Mouse (Mus musculus) kidney, embryonic 14.5 days (tissue): ENCODE data around the gene Smtn. TPM values are rescaled to one million over a fixed set of nuclear protein-coding genes. Genes with fewer than 3 reads are reported as not detected.

ENCODE experiments used
- ATAC-seq: fragments of 200-750 bp; cut with Nextera tagmentation; 2 replicates; pipeline ENCODE4 v1.8.0; 2017; ENCODE audit warnings: moderate number of reproducible peaks, mild to moderate bottlenecking, moderate TSS enrichment, moderate library complexity; ENCODE audit not compliant: low FRiP score, low TSS enrichment
- H3K27ac ChIP-seq: fragments of 300-500 bp; sonication (generic); 2 replicates; pipeline ENCODE4 v1.5.1; 2014; ENCODE audit warnings: low read depth, mild to moderate bottlenecking, low read length, moderate library complexity, mixed read lengths
- H3K27me3 ChIP-seq: fragments of 300-500 bp; sonication (generic); 2 replicates; pipeline ENCODE4 v1.6.1; 2014; ENCODE audit warnings: mild to moderate bottlenecking, low read length; ENCODE audit not compliant: control insufficient read depth, insufficient read depth
- H3K36me3 ChIP-seq: fragments of 300-500 bp; sonication (generic); 2 replicates; pipeline ENCODE4 v1.6.1; 2014; ENCODE audit warnings: low read length, mixed read lengths; ENCODE audit not compliant: control insufficient read depth, insufficient read depth
- H3K4me1 ChIP-seq: fragments of 300-500 bp; sonication (generic); 2 replicates; pipeline ENCODE4 v1.6.1; 2014; ENCODE audit warnings: low read length, mixed read lengths; ENCODE audit not compliant: control insufficient read depth, insufficient read depth
- H3K4me2 ChIP-seq: fragments of 300-500 bp; sonication (generic); replicated peaks from 2 replicates; pipeline ENCODE4 v1.6.1; 2014; ENCODE audit warnings: low read depth, mild to moderate bottlenecking, low read length
- H3K4me3 ChIP-seq: fragments of 300-500 bp; sonication (generic); 2 replicates; pipeline ENCODE4 v1.5.1; 2014; ENCODE audit warnings: mild to moderate bottlenecking, low read length
- H3K9ac ChIP-seq: fragments of 300-500 bp; sonication (generic); 2 replicates; pipeline ENCODE4 v1.6.1; 2014; ENCODE audit warnings: low read depth, mild to moderate bottlenecking, low read length, moderate library complexity
- H3K9me3 ChIP-seq: fragments of 300-500 bp; sonication (generic); 2 replicates; pipeline ENCODE4 v1.6.1; 2016; ENCODE audit warnings: low read length; ENCODE audit not compliant: control insufficient read depth
- whole genome bisulfite sequencing: fragments of 180-500 bp; shearing (Covaris S2); extraction: QIAGEN DNeasy Blood & Tissue Kit; methylation state at CpG from one replicate; pipeline ENCODE4 v1.1.7; 2014; 5-methylcytosine and 5-hydroxymethylcytosine counted together
- polyA plus RNA-seq: library from polyadenylated mRNA; unstranded; fragments of >200 nt; fragmentation: Nextera tagmentation; extraction: Ambion mirVana; gene quantifications from 2 replicates; pipeline ENCODE4 v1.2.1, GENCODE M21; 2014

Smtn gene
- polyA plus RNA-seq, 1 experiment from 2014 or later: 70.7 TPM

DNA sequence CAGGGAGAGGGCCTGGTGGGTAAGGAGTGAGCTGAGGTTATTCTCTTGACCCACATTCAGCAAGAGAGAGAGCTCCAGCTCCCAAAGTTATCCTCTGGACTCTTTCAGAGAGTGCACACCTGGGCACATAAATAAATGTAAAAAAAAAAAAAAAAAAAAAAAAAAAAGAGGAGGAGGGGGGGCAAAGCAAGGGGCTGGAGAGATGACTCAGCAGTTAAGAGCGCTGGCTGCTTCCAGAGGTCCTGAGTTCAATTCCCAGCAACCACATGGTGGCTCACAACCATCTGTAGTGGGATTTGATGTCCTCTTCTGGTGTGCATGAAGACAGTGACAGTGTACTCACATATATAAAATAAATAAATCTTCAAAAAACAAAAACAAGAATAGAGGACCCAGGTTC lies 43.1 kb downstream of the Smtn start:
- H3K27me3 ChIP-seq: no peaks in the 10 kb centered on the region
- no peaks in the 10 kb centered on the region for H3K4me1 ChIP-seq
- no peaks in the 10 kb centered on the region for H3K9me3 ChIP-seq
- no peak overlapping the region for H3K4me2 ChIP-seq
- WGBS: 87% methylated on average over 1 of the region's 1 CpGs
- no peak overlapping the region for H3K27ac ChIP-seq
- no peaks in the 10 kb centered on the region for H3K36me3 ChIP-seq
- no peak overlapping the region for H3K4me3 ChIP-seq
- ATAC-seq: no peak
- H3K9ac ChIP-seq: no peak overlapping the region

DNA sequence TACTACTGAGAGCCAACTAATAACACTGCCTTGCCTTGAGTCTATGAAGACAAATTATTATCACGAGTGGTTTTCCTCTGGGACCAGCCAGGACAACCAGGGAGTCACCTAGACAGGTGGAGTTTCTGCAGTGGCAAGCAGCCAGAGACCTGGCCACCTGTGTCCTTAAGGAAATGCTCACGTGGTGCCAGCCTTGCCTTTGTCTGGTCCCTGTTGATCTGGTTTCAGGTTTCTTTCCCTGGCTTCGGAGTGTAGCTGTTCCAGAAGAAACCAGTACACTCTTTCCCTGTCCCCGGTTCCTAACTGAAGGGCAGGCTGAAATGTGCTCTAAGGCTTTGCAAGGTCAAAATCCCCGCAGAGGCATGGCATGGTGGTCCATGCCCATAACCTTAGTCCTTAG lies 43.7 kb downstream of the Smtn start:
- Histone ChIP-seq H3K9me3 (no peaks in the 10 kb centered on the region), H3K36me3 (no peaks in the 10 kb centered on the region), H3K27me3 (no peaks in the 10 kb centered on the region), H3K27ac (no peak overlapping the region), H3K4me3 (no peak overlapping the region), H3K4me1 (no peaks in the 10 kb centered on the region), H3K9ac (no peak overlapping the region), H3K4me2 (no peak overlapping the region)
- ATAC-seq: no peak
- WGBS: 48% methylated on average over 5 of the region's 5 CpGs

DNA sequence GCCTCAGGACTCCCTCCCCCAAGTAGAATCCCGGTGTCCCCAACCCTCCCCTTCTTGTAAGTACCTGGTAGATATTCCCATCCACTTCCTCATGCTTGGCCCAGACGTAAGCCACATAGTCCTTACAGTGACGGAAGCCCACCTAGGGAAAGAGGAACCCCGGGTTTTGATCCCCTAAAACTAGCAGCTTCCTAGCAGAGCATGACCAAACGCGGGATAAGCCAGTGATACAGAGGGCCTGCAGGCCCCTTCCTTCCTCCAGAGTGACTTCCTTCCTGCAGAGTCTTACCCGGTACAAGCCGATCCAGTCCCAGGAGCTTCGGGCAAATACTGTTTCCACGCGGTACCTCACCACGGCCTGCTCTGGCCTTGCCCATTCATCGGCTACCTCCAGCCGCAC lies 44.9 kb downstream of the Smtn start:
- ATAC-seq: no peak
- Histone ChIP-seq H3K4me1 (no peaks in the 10 kb centered on the region), H3K27me3 (no peaks in the 10 kb centered on the region), H3K9me3 (no peaks in the 10 kb centered on the region), H3K36me3 (no peaks in the 10 kb centered on the region), H3K4me2 (no peak overlapping the region), H3K9ac (no peak overlapping the region), H3K4me3 (no peak overlapping the region), H3K27ac (no peak overlapping the region)
- WGBS: 92% methylated on average over 14 of the region's 14 CpGs

DNA sequence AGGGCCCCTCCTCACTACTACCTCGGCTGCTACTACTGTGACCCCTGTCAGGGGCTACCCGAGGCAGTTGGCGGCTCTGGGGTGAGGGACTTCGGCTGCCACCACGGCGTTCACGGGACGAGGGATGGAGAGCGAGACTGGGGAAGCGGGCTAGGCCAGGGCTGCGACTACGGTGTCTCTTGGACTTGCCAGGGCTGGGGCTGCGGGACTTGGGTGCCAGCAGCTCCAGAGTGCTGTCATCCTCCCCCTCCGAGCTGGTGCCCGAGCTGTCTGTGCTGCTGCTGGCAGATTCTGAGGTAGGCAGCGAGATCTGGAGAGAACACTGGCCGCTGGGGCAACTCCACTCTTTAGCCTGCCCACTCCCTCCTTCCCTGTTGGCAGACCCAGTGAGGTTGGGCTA lies 45.6 kb downstream of the Smtn start:
- no peaks in the 10 kb centered on the region for H3K9me3 ChIP-seq
- no peak overlapping the region for H3K27ac ChIP-seq
- no peak overlapping the region for H3K4me2 ChIP-seq
- no peak overlapping the region for H3K9ac ChIP-seq
- no peaks in the 10 kb centered on the region for H3K27me3 ChIP-seq
- WGBS: 77% methylated on average over 17 of the region's 17 CpGs
- no peak for ATAC-seq
- H3K4me1 ChIP-seq: no peaks in the 10 kb centered on the region
- no peaks in the 10 kb centered on the region for H3K36me3 ChIP-seq
- no peak overlapping the region for H3K4me3 ChIP-seq

GRCm38 (mm10) chr11:3492748-3493147 lies 47.7 kb downstream of the Smtn start:
- WGBS: 53% methylated on average over 4 of the region's 4 CpGs
- ATAC-seq: no peak

DNA sequence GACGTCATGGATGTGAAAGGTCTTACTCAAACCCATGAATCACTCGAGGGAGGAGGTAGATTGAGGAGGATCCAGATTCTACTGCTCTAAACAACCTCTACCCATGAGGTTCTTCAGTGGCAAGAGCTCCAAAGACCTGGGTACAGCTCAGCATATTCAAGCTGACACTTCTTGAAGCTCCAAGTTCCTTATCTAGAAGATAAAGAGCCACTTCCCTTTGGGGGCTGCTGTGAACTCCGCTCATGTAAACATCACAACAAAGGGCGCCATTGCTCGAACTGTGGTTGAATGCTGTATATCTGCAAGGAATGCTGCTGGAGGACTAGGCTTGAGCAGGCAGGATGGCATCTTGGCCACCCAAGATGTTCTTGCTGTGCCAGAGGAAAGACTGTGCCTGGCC lies 51.4 kb downstream of the Smtn start:
- 83% methylated on average over 5 of the region's 5 CpGs for WGBS
- ATAC-seq: no peak
- Histone ChIP-seq H3K4me3 (no peak overlapping the region), H3K36me3 (no peaks in the 10 kb centered on the region), H3K27me3 (no peaks in the 10 kb centered on the region), H3K9ac (no peak overlapping the region), H3K9me3 (no peaks in the 10 kb centered on the region), H3K4me2 (no peak overlapping the region), H3K27ac (no peak overlapping the region), H3K4me1 (no peaks in the 10 kb centered on the region)

More at GRCm38 (mm10) chr11:3492748-3493147, 47.7 kb downstream of the Smtn start:
- no peak overlapping the region for H3K9ac ChIP-seq
- no peaks in the 10 kb centered on the region for H3K27me3 ChIP-seq
- H3K4me2 ChIP-seq: no peak overlapping the region
- H3K4me1 ChIP-seq: no peaks in the 10 kb centered on the region
- no peaks in the 10 kb centered on the region for H3K9me3 ChIP-seq
- no peak overlapping the region for H3K4me3 ChIP-seq
- no peaks in the 10 kb centered on the region for H3K36me3 ChIP-seq
- H3K27ac ChIP-seq: no peak overlapping the region

DNA sequence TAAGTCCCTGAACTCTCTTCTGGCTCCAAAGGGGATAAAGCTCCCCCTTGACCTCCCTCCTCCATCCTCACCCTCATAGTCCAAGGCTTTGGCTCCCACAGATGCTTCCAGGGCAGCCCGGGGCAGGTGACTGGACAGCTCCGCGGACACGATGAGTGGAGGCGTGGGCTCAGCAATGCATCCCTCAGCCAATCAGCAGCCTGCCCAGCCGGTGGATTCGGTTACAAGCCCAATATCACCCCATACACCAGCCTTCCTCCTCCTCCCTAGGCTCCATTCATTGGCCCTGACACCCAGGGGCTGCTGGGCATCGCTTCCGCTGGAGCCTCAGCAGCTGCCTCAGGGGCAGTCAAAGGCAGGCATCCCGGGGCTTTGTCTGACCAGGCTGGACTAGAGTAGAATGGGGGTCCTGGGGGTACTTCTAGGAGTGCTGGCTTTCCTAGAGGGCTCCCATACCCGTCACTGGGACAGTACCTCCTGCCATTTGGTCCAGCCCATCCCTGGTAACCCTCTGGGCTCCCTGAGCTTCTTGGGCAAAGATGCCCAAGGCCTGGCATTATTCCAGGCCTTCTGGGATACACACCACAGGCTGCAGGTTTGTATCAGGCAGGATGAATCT lies 52.4 kb downstream of the Smtn start, which contains the start of gene Pla2g3:
TSS of gene Pla2g3 (plus strand) at position 333 of the 619 bp plus-strand sequence.
- 15% methylated on average over 11 of the region's 11 CpGs for WGBS
- Histone ChIP-seq H3K9ac (no peak within 1 kb of the TSS), H3K27me3 (no peaks in the 10 kb centered on the region), H3K27ac (no peak within 1 kb of the TSS), H3K4me1 (no peaks in the 10 kb centered on the region), H3K4me2 (no peak within 1 kb of the TSS), H3K36me3 (no peaks in the 10 kb centered on the region), H3K9me3 (no peaks in the 10 kb centered on the region), H3K4me3 (no peak within 1 kb of the TSS)
- ATAC-seq: peak; percentile 60; the same call in 1 of the 2 replicates

- no peak for ATAC-seq
- 72% methylated on average over 7 of the region's 7 CpGs for WGBS
Observed at GRCm38 (mm10) chr11:3486349-3486748, 54.1 kb downstream of the Smtn start.

GRCm38 (mm10) chr11:3483980-3484642 lies 56.3 kb downstream of the Smtn start:
- no peaks in the 10 kb centered on the region for H3K4me1 ChIP-seq
- no peak overlapping the region for H3K4me3 ChIP-seq
- 61% methylated on average over 11 of the region's 11 CpGs for WGBS
- H3K9ac ChIP-seq: no peak overlapping the region
- no peaks in the 10 kb centered on the region for H3K27me3 ChIP-seq
- no peak for ATAC-seq
- no peaks in the 10 kb centered on the region for H3K9me3 ChIP-seq
- H3K4me2 ChIP-seq: no peak overlapping the region
- H3K36me3 ChIP-seq: no peaks in the 10 kb centered on the region
- no peak overlapping the region for H3K27ac ChIP-seq

More at GRCm38 (mm10) chr11:3486349-3486748, 54.1 kb downstream of the Smtn start:
- Histone ChIP-seq H3K9ac (no peak overlapping the region), H3K27ac (no peak overlapping the region), H3K9me3 (no peaks in the 10 kb centered on the region), H3K27me3 (no peaks in the 10 kb centered on the region), H3K4me3 (no peak overlapping the region), H3K4me2 (no peak overlapping the region), H3K36me3 (no peaks in the 10 kb centered on the region), H3K4me1 (no peaks in the 10 kb centered on the region)
